Mouse (Mus musculus): ENCODE results near the gene Olfr1297.

The Olfr1297 gene

GRCm38 (mm10) chr2:111626397-111626796 is at the start of gene Olfr1297:
TSS of gene Olfr1297 (minus strand) at chr2:111626497.
- no peak for DNase-seq (ENCODE audit: low read depth)

GRCm38 (mm10) chr2:111661119-111661518 is 34.8 kb upstream of the Olfr1297 start, which contains the start of gene Olfr1299:
TSS of gene Olfr1299 (plus strand) at chr2:111661419.
- no peak for DNase-seq (ENCODE audit: low read depth)

- DNase-seq (ENCODE audit: low read depth) = no peak
Observed at GRCm38 (mm10) chr2:111649101-111649500, 22.8 kb upstream of the Olfr1297 start, which contains the start of gene Olfr1298. TSS of gene Olfr1298 (minus strand) at chr2:111649201.

- no peak for DNase-seq (ENCODE audit: low read depth)
Observed at GRCm38 (mm10) chr2:111569581-111569980, 56.7 kb downstream of the Olfr1297 start, which contains the start of gene Olfr1295. TSS of gene Olfr1295 (minus strand) at chr2:111569681.

All from c-Kit-positive CD71-positive TER-119-negative erythroid progenitor cells, embryonic 14.5 days (primary cell).